Mouse (Mus musculus): ENCODE data around the gene Cct8.

DNA sequence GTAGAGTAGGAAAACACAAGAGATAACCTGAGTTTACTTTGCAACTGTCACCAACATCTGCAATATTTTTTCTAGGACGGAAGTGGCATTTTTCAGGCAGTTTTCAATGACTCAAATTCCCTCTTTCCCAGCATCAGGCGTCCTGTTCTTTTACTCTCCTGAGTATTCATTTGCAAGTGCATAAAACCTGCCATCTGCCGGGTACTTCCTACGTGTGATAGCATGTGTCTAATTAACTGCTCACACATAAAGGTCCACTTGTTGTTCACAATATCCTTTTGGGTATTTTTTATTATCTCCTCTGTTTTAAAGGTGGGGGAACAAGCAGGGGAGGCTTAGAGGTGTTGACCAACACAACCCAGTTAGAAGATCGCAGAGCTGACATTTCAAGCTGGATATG is 16.0 kb upstream of the Cct8 start:
- TF ChIP-seq POLR2A (IDR thresholded peaks at IDR 0.05; ENCODE audit: borderline replicate concordance, extremely low read depth, low read depth, low read length), result no peak
- TF ChIP-seq CTCF (IDR thresholded peaks at IDR 0.05; ENCODE audit: insufficient read depth, low read length), result no peak
